Mouse (Mus musculus) WW6 (cell line): ENCODE data around the gene Arglu1.

Experiments
- DNase-seq: peaks from one replicate; pipeline ENCODE4 v3.0.0-alpha.2; 2013; ENCODE audit warnings: low read depth, low spot score

Arglu1 gene

DNA sequence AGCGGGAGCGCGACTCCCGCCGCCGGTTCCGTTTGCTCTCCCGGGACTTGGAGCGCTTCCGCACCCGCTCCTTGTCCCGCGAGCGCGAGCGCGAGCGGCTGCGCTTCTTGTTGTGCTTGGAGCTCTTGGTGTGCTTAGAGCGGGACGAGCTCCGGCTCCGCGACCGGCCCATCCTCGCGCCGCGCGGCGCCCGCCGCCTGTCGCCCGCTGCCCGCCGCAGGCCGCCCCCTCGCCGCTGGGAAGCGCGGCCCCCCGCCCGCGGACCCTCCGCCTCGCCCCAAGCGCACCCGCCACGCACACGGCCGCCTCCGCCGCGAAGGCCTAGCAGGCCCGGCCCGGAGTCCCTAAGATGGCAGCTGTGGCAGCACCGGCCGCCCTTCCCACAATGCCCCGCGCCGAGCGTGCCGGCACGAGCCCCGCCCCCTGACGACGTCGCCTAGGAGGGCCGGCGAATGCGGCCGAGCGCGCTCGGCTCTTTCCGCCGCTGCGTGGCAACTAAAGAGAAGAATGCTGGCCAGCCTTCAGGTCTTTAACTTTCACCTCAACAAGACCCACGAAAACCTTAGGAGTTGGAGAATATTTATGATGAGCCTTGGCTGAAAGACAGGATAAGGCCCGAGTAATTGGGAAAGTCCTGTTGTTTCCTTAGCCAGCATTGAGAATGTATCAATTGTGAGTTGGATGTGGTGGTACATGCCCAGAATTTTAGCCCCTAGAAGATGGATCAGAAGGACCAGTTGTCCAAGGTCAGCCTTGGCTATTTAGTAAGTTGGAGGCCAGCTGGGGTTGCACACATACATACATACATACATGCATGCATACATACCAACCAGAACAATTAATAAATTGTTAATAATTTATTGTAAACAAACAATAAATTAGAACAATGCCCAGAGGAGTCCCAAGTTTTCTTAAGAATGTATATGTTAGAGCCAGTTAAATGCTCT lies at the start of gene Arglu1:
Gene Arglu1 (minus strand): TSS at position 376 of the 947 bp plus-strand sequence.
- DNase-seq: peak; percentile 82

DNA sequence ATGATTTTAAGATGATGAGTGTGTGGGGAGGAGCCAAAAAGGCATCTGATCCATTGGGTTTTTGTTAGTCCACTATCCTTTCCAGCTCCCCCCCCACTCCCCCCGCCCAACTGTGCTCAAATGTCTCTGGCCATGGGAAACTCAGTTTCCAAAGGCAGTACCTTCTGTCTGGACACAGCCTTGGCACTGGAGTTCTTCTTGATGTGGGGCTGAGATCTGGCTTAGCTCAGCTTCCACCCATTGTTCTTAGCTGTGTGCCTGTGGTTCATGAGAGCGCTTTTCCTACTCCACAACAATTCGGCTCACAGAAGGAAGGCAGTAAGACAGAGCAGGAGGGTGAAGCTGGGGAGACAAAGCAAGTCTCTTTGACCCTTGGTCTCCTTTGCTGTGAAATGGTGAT lies 47.0 kb upstream of the Arglu1 start:
- no peak for DNase-seq

DNA sequence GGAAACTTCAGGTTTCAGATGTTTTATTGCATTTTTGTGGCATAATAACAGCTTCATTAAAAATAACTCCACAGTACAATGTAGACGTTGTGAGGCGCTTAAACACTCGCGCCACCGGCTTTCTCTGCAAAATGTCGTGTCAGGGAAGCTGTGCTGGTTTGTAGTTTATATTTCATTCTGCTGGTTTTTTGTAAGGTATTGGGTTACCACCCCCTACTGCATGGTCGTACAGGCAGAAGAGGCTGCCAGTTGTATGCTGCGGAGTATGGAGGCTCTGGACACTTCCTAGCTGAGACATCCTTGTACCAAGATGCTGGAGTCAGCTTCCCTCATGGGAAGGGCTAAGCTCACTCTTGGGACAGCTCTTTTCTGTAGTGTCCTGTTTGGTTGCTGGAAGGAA lies 46.5 kb upstream of the Arglu1 start:
- no peak for DNase-seq

DNA sequence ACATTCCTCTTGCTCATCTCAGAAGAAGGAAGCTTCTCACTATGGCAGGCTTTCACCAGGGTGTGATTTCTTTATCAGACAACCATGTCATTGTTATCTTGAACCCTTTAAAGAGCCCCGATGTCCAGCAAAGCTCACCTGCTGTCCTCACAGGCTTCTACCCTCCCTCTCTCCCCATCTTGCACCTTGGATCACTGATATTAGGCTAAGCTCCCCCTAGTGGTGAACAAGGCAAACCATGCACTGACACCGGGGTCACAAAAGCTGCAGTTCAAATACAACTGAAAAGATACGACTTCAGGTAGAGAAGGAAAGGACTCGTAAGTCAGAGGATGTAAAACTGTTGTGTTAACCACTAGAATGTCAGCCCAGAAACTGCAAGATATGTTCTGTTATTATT lies 43.5 kb upstream of the Arglu1 start:
- no peak for DNase-seq

DNA sequence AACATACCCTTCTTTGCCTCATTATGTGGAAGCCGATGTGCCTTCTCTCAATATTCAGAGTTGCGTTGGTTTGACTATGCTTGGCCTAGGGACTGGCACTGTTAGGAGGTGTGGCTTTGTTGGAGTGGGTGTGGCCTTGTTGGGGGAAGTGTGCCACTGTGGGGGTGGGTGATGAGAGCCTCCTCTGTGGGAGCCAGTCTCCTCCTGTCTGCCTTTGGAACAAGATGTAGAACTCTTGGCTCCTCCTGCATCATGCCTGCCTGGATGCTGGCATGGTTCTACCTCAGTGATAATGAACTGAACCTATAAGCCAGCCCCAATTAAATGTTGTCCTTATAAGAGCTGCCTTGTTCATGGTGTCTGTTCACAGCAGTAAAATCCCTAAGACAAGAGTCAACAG lies 38.3 kb upstream of the Arglu1 start:
- DNase-seq: no peak

DNA sequence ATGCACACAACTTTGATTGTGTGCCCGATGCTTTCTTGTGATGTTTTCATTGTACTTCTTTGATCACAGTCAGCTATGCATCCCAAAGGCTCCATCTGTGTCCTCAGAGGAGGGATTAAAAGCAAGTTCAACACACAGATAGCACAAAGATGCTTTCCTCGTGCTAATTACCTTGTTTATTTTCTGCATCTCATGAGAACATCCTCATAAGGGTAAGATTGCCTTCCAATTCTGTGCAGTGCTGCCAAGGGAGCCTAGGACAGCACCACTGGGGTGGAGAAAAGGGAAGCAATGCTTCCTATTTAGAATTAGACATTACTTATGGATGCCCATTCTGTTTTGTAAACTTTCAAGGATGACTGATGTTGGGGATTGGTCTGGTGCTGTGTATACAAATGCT lies 36.2 kb upstream of the Arglu1 start:
- DNase-seq: no peak

DNA sequence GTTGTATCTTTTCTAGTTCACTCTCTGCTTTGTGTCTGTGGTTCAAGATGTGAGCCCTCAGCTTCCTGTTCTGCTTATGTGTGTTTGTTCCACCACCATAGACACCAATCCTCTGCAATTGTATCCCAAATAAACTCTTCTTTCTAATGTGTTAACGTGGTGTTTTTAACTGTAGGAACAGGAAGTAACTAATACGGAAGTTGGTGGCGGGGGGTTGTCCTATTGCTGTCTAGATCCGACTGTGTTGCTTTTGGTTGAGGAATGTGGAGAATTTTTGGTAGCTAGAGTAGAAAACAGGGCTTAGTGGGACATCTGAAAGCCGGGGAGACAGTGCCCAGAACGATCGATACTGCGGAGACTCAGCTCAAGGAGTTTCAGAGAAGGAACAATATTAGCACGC lies 14.5 kb upstream of the Arglu1 start:
- no peak for DNase-seq

DNA sequence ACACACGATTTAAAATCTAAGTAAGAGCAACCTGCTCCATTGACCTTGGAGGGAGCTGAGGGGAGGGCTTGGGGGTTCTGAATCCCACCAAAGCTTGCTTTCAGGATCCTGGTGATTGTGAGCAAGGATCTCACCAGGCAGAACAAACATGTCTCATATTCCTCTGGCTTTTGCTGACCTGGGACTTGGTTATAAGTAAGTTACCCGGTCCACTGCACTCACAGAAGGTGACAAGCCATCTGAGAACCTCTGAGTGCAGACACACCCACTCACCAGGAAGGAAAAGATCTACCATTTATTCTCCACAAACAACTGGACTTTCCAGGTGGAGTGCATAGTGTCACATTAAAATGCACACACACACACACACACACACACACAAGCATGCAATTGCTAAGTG lies 13.3 kb upstream of the Arglu1 start:
- DNase-seq: no peak

DNA sequence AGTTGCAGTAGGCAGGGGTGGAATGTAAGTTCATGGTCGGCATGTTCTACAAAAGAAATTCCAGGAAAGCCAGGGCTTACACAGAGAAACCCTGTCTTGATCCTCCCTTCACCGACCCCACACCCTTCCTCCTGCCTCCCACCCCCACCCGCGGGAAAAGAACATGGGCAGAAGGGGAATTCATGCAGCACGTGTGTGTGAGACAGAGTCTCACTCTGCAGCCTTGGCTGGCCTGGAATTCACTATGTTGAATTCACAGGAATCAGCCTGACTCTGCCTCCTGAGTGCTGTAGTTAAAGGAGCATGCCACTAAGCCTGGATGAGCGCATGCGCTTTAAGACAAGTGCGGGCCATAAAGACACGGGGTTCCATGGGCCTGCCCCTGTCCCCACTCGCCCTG lies 10.5 kb upstream of the Arglu1 start:
- DNase-seq: no peak

DNA sequence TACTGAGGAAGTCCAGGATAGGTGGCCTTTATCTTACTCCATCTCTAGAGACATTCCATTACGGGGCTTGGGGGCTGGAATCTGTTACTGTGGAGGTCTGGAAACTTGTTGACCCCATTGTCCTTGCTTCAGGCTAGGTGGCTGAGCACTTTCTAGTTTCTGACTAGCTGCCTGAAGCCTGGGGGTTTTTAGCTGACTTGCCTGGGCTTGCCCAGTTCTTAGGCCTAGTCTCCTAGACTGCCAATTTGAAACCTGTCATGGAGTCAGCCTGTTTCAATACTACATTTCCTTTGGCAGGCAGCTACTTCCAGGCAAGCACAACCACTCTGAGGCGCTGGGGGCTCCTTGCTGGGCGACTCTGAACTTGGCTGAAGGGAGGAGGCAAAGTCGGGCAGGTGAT lies 9.9 kb upstream of the Arglu1 start:
- DNase-seq: no peak

DNA sequence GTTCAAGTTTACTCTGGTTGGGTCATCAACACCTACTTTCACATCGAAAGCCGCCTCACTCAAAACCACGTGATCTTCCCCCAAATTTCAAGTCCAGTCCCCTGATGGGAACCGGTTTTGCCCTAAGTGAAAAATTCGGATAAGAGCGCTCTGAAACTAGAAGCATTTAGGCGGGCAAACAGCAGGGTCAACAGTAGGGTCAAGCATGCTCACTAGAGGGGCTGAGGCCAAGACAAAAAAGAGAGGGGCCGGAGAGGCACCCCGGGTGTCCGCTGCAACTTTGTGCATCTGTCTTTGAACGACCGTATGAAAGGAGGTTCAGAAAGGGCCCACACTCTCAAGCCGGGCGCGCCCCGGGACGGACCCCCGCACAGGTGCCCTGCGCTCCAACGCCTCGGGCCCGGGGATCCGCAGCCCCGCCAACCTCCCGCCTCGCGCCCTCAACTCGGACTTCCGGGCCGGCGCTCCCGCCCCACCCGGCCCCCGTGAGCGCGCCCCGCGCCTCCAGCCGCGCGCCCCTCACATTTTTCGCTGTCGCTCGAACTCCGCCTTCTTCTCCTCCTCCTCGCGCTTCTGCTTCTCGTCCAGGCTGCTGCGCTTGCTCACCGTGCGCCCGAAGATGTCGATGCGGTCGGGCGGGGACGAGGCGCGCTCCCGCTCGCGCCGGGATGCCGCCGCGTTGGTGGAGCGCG lies 721 bp downstream of the Arglu1 start:
- DNase-seq: no peak

DNA sequence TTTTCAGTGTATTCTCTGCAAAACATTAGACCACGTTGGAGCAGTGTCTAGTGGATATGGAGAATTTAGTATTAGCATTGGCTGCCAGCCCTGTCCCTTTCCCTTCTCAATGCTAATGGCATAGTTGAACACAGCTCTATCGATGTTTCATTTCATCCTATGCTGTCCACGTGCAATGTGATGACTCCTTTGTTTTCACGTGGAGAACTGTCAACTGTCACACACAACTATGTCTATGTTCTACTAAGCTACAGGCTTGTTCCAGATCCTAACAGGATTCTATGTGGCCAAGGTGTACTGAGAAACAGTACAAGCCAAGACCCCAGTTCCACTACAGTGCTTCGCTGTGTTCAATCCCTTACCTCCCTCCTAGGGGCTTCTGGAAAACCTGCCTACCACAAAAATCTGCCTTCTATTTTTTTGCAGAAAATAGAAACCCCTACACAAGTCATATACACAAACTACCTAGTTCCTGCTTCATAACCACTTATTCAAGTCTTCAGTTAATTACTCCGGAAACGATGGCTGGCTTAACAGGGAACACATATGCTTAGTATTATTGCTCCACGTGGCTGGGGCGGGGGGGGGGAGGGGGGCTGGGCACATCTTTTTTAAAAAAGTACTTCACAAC lies 1.4 kb downstream of the Arglu1 start:
- no peak for DNase-seq

DNA sequence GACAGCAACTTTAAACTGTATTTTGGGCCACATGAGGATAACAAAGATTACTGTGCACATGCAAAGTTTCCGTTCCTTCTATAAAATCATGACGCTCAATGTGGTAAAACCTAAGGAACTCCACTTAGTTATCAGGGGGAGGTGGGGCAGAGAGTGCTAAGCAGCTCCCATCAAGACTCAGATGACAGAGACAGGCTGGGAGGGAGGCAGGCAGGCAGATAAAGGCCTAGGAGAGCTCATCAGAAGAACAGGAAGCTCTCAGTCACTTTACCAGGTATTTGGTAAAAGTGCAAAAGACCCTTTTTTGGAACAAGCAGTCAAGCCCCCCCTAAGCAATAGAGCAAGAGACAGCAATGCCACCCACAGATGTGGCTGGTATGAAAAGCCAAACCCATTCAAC lies 4.8 kb downstream of the Arglu1 start:
- no peak for DNase-seq

DNA sequence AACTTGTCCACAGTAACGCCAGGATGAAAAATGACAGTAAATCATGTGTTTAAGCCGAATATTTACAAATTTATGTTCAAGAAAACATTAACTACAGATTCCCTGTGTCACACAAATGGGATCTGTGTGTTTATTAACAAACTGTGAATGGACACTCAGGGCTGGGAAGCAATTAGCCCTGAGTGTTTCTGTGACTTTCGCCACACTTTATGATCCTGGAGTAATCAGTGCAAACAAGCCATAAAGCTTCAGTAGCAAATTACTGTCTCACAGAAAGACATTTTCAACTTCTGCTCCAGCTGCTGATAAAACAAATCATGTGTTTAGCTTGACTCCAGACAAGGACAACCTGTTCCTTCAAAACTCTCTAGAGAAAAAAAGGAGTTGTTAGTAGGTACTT lies 7.6 kb downstream of the Arglu1 start:
- no peak for DNase-seq

DNA sequence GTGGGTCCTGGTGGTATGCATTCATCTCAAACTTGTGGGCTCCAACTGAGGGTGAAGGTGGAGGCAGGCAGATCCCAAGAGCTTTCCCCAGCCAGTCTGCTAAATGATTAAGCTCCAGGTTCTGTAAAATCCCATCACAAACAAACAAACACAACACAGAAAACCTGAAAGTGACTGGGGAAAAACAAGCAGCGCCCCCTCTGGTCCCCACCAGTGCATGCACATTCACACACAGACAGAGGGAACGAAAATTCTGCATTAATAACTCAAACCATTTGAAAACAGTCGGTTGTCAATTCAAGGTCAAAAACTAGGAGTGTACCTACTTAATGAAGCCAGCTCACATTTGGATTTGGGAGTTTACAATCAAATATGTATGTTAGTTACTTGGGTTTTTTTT lies 12.1 kb downstream of the Arglu1 start:
- DNase-seq: no peak

DNA sequence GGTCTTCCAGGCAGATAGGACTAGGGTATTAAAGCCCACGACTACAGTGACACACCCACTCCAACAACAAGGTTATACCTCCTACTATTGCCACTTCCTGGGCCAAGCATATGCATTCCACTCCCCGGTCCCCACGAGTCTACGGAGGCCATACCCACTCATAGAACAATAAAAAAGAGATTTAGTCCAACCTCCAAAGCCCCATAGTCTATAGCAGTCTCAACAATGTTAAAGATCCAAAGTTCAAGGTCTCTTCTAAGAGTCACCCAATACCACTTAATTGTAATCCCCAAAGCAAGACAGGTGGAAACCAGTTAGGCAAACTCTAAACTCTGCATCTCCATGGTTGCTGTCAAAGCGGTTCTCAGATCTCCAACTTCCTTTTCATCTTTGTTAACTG lies 15.5 kb downstream of the Arglu1 start:
- no peak for DNase-seq

DNA sequence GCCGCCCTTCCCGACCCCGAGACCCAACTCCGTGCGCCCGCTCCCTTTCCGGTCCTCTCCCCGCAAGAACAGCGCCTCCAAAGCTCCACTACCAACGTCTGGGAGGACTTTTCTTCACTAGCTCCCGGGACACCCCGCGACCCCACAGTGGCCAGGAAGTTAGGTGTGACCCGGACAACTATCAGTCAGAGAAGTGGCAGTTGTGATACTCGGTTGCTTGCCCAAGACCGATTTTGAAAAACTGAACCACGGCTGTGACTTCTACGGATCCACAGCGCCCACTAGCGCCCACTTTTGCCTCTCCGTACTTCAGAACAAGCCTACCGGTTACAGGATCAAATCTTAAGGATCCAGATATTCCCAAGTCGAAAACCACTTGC lies 28.6 kb downstream of the Arglu1 start:
- peak; percentile 80 for DNase-seq

DNA sequence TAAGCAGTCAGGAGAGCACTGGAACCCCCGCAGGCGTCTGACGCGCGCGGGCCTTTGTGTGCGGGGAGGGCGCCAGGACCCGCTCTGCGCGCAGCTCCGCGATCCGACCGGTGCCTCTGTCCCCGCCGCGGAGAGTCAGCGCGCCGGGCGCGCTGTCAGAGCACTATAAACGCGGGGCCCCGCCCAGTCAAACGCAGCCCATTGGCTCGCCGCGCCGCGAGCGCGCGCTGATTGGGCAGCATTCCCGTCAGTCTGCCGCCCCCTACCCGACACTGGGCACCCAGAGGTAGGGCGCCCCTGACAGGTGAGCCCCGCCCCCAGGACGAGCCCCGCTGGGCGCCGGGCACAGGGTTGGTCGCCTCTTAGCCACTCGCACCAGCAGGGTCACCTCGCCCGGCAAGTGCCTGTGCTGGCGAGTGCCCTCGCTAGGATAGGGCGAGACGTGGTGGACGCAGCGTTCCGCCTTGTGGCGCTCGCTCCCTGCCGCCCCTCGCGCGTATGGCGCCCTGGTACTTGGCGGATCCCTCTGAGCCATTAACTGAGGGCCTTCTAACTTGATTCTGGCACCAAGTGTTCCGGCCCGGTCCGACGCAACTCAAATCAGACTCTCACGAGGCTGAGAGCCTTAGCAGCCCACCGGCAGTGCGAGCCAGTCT lies 29.1 kb downstream of the Arglu1 start, which contains the start of gene Efnb2:
Gene Efnb2 (minus strand): TSS at position 140 of the 656 bp plus-strand sequence.
- peak; percentile 89 for DNase-seq

DNA sequence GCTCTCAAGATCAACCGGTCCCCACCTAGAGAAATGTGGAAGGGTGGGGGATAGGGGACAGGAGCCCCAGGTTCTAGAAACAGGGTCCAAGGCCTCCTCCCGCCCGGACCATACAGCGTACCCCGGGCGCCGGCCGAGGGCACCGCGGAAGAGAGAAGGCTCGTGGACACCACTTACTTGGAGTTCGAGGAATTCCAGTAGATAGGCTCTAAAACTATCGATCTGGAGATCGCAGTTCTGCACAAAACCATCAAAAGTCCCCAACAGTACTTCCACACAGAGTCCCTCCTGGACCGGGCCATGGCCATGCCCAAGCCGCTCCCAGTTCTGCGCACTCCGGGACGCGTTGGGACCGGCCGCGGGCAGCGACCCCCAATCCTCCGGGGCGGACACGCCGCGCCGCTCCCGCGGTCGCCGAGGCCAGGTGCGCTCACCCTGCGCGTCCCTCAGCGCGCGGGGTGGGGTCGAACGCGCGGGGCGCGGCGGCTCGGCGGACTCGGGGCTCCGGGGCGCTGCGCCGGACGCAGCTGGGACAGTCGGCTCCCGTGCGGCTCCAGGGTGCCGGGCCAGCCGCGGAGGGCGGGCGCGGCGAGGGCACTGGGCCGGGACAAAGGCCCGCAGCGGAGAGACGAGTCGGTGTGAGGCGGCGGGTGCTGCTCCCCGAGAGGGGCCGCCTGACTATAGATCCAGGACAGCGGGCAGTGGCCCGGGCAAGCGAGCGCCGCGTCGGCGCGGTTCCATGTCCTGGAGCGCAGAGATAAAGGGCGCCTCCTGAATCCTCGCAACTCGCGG lies 29.8 kb downstream of the Arglu1 start:
- DNase-seq: no peak

DNA sequence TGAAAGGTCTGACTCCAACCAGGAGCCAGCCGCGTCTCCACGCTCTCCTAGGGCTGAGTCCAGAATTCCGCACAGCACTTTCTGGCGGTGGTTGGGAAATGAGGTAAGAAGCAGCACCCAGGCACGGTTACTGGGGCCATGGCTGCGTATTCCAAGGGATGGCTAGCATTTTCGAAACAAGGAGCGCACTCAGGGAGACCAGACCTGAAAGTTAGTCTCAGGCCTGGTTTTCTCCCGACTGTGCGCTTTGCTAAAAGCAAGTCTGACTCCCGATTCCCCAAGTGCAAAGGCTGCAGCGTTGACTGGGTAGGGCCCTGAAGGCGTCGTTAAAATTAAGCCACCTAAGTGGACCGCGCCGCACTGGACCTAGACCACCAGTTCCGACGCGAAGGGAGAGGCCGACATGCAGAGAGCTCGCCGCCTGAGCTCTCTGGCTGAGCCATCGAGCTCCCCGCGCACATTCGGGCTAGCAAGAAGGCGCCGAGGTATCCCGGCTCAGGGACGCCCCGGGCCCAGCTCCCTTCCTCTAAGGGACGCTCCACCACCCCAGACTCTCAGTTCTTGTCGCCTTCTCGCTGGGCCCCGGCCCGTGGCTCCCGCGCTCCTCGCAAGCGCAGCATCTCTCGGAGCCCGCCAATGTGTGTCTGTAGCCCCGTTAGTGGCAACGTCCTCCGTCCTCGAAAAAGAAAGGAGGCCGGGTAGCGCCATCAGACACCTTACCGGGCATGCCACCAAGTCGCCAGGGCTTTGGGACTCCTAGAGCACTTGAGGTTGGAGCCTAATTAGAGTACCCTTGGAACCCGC lies 30.6 kb downstream of the Arglu1 start:
- DNase-seq: no peak
